Mouse (Mus musculus) lung, postnatal 0 days (tissue): ENCODE measurements around the gene Ube2i. TPM values are rescaled to one million over a fixed set of nuclear protein-coding genes. Genes with fewer than 3 reads are reported as not detected.

ENCODE experiments used
- ATAC-seq: fragments of 200-750 bp; cut with Nextera tagmentation; 2 replicates; pipeline ENCODE4 v1.8.0; 2017; ENCODE audit warnings: moderate library complexity
- DNase-seq: peaks from one replicate; pipeline ENCODE4 v3.0.0-alpha.2; 2016; ENCODE audit warnings: low spot score
- H3K27ac ChIP-seq: fragments of 300-500 bp; sonication (generic); 2 replicates; pipeline ENCODE4 v1.5.1; 2014; ENCODE audit warnings: antibody characterized with exemption, mild to moderate bottlenecking, low read length, mixed read lengths
- H3K27me3 ChIP-seq: fragments of 300-500 bp; sonication (generic); replicated peaks from 2 replicates; pipeline ENCODE4 v1.6.1; 2014; ENCODE audit warnings: low read length, mixed read lengths; ENCODE audit not compliant: insufficient read depth
- H3K36me3 ChIP-seq: fragments of 300-500 bp; sonication (generic); 2 replicates; pipeline ENCODE4 v1.6.1; 2014; ENCODE audit warnings: low read length, mixed read lengths; ENCODE audit not compliant: insufficient read depth
- H3K4me1 ChIP-seq: fragments of 300-500 bp; sonication (generic); 2 replicates; pipeline ENCODE4 v1.6.1; 2014; ENCODE audit warnings: antibody characterized with exemption, low read depth, low read length, mixed read lengths; ENCODE audit not compliant: insufficient read depth
- H3K4me2 ChIP-seq: fragments of 300-500 bp; sonication (generic); replicated peaks from 2 replicates; pipeline ENCODE4 v1.6.1; 2014; ENCODE audit warnings: low read depth, mild to moderate bottlenecking, low read length, moderate library complexity, mixed read lengths
- H3K4me3 ChIP-seq: fragments of 300-500 bp; sonication (generic); 2 replicates; pipeline ENCODE4 v1.5.1; 2014; ENCODE audit warnings: low read depth, low read length
- H3K9ac ChIP-seq: fragments of 300-500 bp; sonication (generic); replicated peaks from 2 replicates; pipeline ENCODE4 v1.6.1; 2014; ENCODE audit warnings: low read depth, mild to moderate bottlenecking
- H3K9me3 ChIP-seq: fragments of 300-500 bp; sonication (generic); 2 replicates; pipeline ENCODE4 v1.6.1; 2016; ENCODE audit warnings: low read length, mixed read lengths
- CTCF ChIP-seq: IDR thresholded peaks from 2 replicates; pipeline ENCODE4 v1.5.1; 2016; ENCODE audit warnings: antibody characterized with exemption, mild to moderate bottlenecking
- EP300 ChIP-seq: IDR thresholded peaks from 2 replicates; pipeline ENCODE4 v1.6.1; 2016; ENCODE audit warnings: antibody characterized with exemption, mild to moderate bottlenecking, control low read depth
- WGBS: fragments of 180-500 bp; shearing (Covaris S2); extraction: QIAGEN DNeasy Blood & Tissue Kit; methylation state at CpG from one replicate; pipeline ENCODE4 v1.1.7; 2014; 5-methylcytosine and 5-hydroxymethylcytosine counted together
- polyA plus RNA-seq: library from polyadenylated mRNA; unstranded; fragments of >200 nt; fragmentation: Nextera tagmentation; extraction: Ambion mirVana; gene quantifications from 2 replicates; pipeline ENCODE4 v1.2.1, GENCODE M21; 2015

The Ube2i gene
- polyA plus RNA-seq, 1 experiment from 2014 or later = 477 TPM

DNA sequence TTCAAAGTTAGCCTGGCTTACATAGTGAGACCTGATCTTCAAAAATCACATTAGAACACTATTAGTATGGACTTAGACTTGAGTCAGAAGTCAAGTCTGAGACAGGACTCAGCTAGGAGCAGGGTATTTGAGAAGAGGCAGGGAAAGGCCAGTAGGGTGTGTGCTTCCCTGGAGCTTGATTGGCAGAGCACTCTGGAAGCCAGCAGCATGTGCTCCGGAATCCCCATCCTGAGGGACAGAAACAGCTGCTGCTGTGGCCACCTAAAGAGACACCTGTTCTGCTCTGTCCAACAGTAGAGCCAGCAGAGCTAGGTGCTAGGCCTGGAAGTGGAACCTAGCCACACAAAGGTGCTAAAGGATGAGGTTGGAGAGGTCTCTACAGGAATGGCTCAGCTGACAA, 19.7 kb upstream of the Ube2i start:
- no peaks in the 10 kb centered on the region for H3K27me3 ChIP-seq
- no peak for TF ChIP-seq CTCF
- TF ChIP-seq EP300 = no peak
- H3K36me3 ChIP-seq = no peaks in the 10 kb centered on the region
- no peak overlapping the region for H3K4me3 ChIP-seq
- no peak overlapping the region for H3K4me2 ChIP-seq
- no peak overlapping the region for H3K9ac ChIP-seq
- DNase-seq (no peak), ATAC-seq (no peak)
- no peaks in the 10 kb centered on the region for H3K9me3 ChIP-seq
- 32% methylated on average over 1 of the region's 1 CpGs for WGBS
- H3K4me1 ChIP-seq = no peaks in the 10 kb centered on the region
- no peak overlapping the region for H3K27ac ChIP-seq

DNA sequence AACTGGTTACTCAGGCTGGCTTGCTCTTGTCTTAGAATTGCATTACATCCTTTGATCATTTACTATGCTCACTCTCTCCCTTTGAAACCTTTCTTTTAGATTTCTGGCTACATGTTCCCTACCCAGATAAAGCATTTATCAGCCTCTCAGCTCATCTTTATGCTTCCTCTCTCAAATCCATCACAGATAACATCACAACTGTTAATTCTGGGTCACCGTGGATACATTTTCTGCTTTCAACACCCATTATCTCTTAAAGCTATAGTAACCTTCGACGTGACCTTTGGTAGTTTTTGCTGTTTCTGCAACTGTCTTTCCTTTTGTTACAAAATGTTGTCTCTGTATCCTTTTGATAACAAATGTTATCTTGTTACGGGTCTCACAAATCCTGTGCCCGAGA, 19.1 kb upstream of the Ube2i start:
- no peak for ATAC-seq
- Histone ChIP-seq H3K9ac (no peak overlapping the region), H3K27ac (no peak overlapping the region), H3K4me1 (no peaks in the 10 kb centered on the region), H3K4me2 (no peak overlapping the region), H3K36me3 (no peaks in the 10 kb centered on the region), H3K27me3 (no peaks in the 10 kb centered on the region), H3K9me3 (no peaks in the 10 kb centered on the region), H3K4me3 (no peak overlapping the region)
- TF ChIP-seq EP300 = no peak
- no peak for TF ChIP-seq CTCF
- DNase-seq = no peak
- WGBS = 42% methylated on average over 5 of the region's 5 CpGs

DNA sequence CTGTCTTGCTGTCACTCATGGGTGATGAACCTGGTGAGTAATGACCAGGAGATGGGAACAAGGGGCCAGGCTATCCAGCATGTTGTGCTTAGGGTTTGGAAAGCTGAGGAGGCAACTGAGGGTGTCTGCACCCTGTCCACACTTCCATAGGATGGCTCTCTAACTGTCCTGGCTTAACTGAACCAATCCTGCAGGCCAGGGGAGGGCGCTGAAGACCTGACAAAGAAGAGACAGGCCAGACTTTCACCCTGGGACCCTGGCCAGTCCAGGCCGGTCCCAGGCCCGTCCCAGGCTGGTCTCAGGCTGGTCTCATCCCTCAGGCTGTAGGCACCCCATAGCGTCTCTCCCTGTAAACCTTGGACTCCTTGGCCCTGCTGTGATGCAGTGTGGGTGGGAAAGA, 16.0 kb upstream of the Ube2i start:
- ATAC-seq = no peak
- Histone ChIP-seq H3K9me3 (no peaks in the 10 kb centered on the region), H3K9ac (no peak overlapping the region), H3K4me2 (no peak overlapping the region), H3K4me3 (no peak overlapping the region), H3K4me1 (no peaks in the 10 kb centered on the region), H3K36me3 (no peaks in the 10 kb centered on the region), H3K27ac (no peak overlapping the region), H3K27me3 (no peaks in the 10 kb centered on the region)
- WGBS = 34% methylated on average over 4 of the region's 4 CpGs
- no peak for DNase-seq
- TF ChIP-seq EP300 (no peak), CTCF (peak; percentile 25; the same call in 1 of the 2 replicates)

DNA sequence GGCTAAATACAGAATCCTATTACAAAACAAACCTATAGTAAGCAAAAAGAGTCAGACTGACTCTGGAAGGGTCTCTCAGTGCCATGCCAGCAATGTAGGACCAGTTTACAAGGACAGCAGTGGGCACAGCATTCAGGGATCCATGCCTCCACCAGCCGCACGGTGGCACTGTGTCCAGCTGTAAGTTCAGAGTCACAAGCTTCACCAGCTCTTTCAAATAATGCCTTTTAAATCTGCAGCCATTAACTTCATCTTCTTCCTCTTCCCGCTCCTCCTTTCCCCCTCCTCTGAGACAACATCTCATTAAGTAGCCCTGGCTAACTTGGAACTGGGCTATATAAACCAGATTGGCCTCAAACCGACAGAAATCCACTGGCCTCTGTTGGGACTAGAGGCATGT, 14.4 kb upstream of the Ube2i start:
- TF ChIP-seq EP300 (no peak), CTCF (peak; percentile 77)
- no peak overlapping the region for H3K27ac ChIP-seq
- no peak overlapping the region for H3K9ac ChIP-seq
- H3K4me1 ChIP-seq = no peaks in the 10 kb centered on the region
- H3K4me3 ChIP-seq = no peak overlapping the region
- ATAC-seq = no peak
- no peak overlapping the region for H3K4me2 ChIP-seq
- no peaks in the 10 kb centered on the region for H3K27me3 ChIP-seq
- no peaks in the 10 kb centered on the region for H3K36me3 ChIP-seq
- peak; percentile 55 for DNase-seq
- WGBS = 21% methylated on average over 4 of the region's 4 CpGs
- H3K9me3 ChIP-seq = no peaks in the 10 kb centered on the region

DNA sequence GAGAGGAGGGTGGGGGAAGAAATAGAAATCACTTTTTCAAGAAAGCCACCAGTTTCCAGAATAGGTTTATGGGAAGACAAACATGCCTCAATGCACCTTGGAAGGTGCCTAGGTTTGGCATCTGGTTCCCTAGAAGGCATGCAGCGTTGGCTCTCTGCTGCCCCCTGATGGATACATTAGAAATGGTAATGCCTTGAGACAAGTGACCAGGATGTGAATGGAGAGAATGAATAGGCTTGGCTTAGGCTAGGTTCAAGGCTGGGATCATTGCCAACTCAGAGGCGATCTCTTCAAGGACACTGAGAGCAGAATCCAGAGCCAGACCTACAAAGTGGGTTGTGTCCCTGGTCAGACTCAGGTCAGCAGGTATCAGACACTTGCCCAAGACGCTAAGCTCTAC, 10.6 kb upstream of the Ube2i start:
- H3K9me3 ChIP-seq = no peaks in the 10 kb centered on the region
- no peak overlapping the region for H3K4me3 ChIP-seq
- no peaks in the 10 kb centered on the region for H3K27me3 ChIP-seq
- no peaks in the 10 kb centered on the region for H3K36me3 ChIP-seq
- H3K4me1 ChIP-seq = no peaks in the 10 kb centered on the region
- WGBS = 21% methylated on average over 3 of the region's 3 CpGs
- ATAC-seq = peak; percentile 38
- H3K9ac ChIP-seq = no peak overlapping the region
- peak; percentile 79 for DNase-seq
- H3K27ac ChIP-seq = no peak overlapping the region
- H3K4me2 ChIP-seq = no peak overlapping the region
- TF ChIP-seq CTCF (peak; percentile 98), EP300 (no peak)

DNA sequence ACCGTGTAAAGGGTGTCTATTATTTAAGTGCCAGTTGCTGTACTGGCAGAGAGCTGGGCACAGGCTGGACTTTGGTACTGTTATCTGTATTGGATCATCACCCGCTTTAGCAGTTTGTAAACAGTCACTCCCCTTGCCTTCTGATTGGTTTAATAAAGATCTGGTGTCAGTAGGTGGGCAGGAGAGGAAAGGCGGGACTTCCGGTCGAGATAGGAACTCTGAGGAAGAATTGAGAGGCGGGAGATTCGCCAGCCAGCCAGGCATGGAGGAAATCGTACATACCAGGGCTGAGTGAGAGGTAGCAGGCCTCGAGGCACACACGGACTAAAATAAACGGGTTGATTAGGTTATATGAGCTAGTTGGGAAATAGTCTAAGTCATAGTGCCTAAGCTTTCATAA, 7.7 kb upstream of the Ube2i start:
- DNase-seq (peak; percentile 71), ATAC-seq (peak; percentile 61)
- H3K4me1 ChIP-seq = no peaks in the 10 kb centered on the region
- no peak for TF ChIP-seq CTCF
- TF ChIP-seq EP300 = no peak
- H3K4me2 ChIP-seq = no peak overlapping the region
- no peak overlapping the region for H3K27ac ChIP-seq
- H3K9ac ChIP-seq = no peak overlapping the region
- no peaks in the 10 kb centered on the region for H3K36me3 ChIP-seq
- no peaks in the 10 kb centered on the region for H3K27me3 ChIP-seq
- no peak overlapping the region for H3K4me3 ChIP-seq
- 35% methylated on average over 11 of the region's 11 CpGs for WGBS
- H3K9me3 ChIP-seq = no peaks in the 10 kb centered on the region

DNA sequence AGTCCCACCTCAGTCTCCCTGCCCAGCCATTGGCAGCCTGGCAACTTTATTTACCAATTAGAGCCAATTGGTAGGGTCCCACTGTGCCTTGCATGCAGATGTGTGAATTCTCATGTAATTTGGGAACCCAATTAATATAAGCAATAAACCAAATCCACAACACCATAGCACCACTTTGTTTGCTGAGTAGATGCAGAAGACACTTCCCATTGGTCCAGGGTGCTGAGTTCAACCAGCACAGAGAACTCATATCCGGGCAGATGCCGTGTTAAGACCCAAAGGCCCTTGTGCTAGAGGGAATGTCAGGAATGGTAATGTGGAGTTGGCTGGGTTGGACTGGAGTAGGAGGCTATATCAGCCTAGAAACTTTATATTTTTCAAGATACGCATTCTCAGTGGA, 1.4 kb upstream of the Ube2i start:
- no peak for TF ChIP-seq CTCF
- TF ChIP-seq EP300 = no peak
- no peak for DNase-seq
- no peak overlapping the region for H3K4me2 ChIP-seq
- peaks cover 11% of the 10 kb centered on the region; the same call in 1 of the 2 replicates for H3K4me1 ChIP-seq
- H3K4me3 ChIP-seq = no peak overlapping the region
- H3K27me3 ChIP-seq = no peaks in the 10 kb centered on the region
- H3K36me3 ChIP-seq = no peaks in the 10 kb centered on the region
- H3K9ac ChIP-seq = no peak overlapping the region
- H3K27ac ChIP-seq = no peak overlapping the region
- 95% methylated on average over 3 of the region's 3 CpGs for WGBS
- ATAC-seq = no peak
- no peaks in the 10 kb centered on the region for H3K9me3 ChIP-seq
